Mouse (Mus musculus) liver, embryonic 16.5 days (tissue): ENCODE data around the gene Slc26a6. TPM values are rescaled to one million over a fixed set of nuclear protein-coding genes. Genes with fewer than 3 reads are reported as not detected.
A peak's percentile ranks its signal among the peaks of the same experiment; 100 is the strongest.

Experiments used
- ATAC-seq: fragments of 200-750 bp; cut with Nextera tagmentation; 2 replicates; pipeline ENCODE4 v1.8.0; 2017; ENCODE audit warnings: low read depth, mild to moderate bottlenecking, moderate number of reproducible peaks, moderate library complexity
- H3K27ac ChIP-seq: fragments of 300-500 bp; sonication (generic); 2 replicates; pipeline ENCODE4 v1.5.1; 2014; ENCODE audit warnings: mild to moderate bottlenecking, low read length
- H3K27me3 ChIP-seq: fragments of 300-500 bp; sonication (generic); 2 replicates; pipeline ENCODE4 v1.6.1; 2014; ENCODE audit warnings: low read depth, low read length, mixed read lengths; ENCODE audit not compliant: control insufficient read depth, insufficient read depth
- H3K36me3 ChIP-seq: fragments of 300-500 bp; sonication (generic); 2 replicates; pipeline ENCODE4 v1.6.1; 2014; ENCODE audit warnings: mild to moderate bottlenecking; ENCODE audit not compliant: control insufficient read depth, insufficient read depth
- H3K4me1 ChIP-seq: fragments of 300-500 bp; sonication (generic); 2 replicates; pipeline ENCODE4 v1.6.1; 2014; ENCODE audit warnings: low read depth, low read length, mixed read lengths; ENCODE audit not compliant: control insufficient read depth
- H3K4me2 ChIP-seq: fragments of 300-500 bp; sonication (generic); 2 replicates; pipeline ENCODE4 v1.6.1; 2014; ENCODE audit warnings: low read depth, low read length, mixed read lengths
- H3K4me3 ChIP-seq: fragments of 300-500 bp; sonication (generic); 2 replicates; pipeline ENCODE4 v1.5.1; 2014; ENCODE audit warnings: low read depth, mild to moderate bottlenecking, low read length
- H3K9ac ChIP-seq: fragments of 300-500 bp; sonication (generic); 2 replicates; pipeline ENCODE4 v1.6.1; 2014; ENCODE audit warnings: low read depth, low read length
- H3K9me3 ChIP-seq: fragments of 300-500 bp; sonication (generic); replicated peaks from 2 replicates; pipeline ENCODE4 v1.6.1; 2016; ENCODE audit warnings: low read length; ENCODE audit not compliant: control insufficient read depth
- WGBS: fragments of 180-500 bp; shearing (Covaris S2); extraction: QIAGEN DNeasy Blood & Tissue Kit; methylation state at CpG from one replicate; pipeline ENCODE4 v1.1.7; 2014; ENCODE audit not compliant: insufficient replicate concordance; 5-methylcytosine and 5-hydroxymethylcytosine counted together
- polyA plus RNA-seq: library from polyadenylated mRNA; unstranded; fragments of >200 nt; fragmentation: Nextera tagmentation; extraction: Ambion mirVana; gene quantifications from 2 replicates; pipeline ENCODE4 v1.2.1, GENCODE M21; 2015

Slc26a6 gene
- polyA plus RNA-seq, 1 experiment from 2014 or later = 4.8 TPM

GRCm38 (mm10) chr9:108815557-108815956 lies 37.5 kb upstream of the Slc26a6 start:
- Histone ChIP-seq H3K27ac (no peak overlapping the region), H3K4me3 (no peak overlapping the region), H3K9ac (no peak overlapping the region), H3K27me3 (no peaks in the 10 kb centered on the region), H3K36me3 (peaks cover 4% of the 10 kb centered on the region; the same call in 1 of the 2 replicates), H3K9me3 (no peaks in the 10 kb centered on the region), H3K4me2 (no peak overlapping the region), H3K4me1 (no peaks in the 10 kb centered on the region)
- ATAC-seq = no peak
- WGBS = 77% methylated on average over 7 of the region's 7 CpGs

- no peak overlapping the region for H3K4me2 ChIP-seq
- no peak overlapping the region for H3K9ac ChIP-seq
Measured at GRCm38 (mm10) chr9:108819495-108819894, 33.6 kb upstream of the Slc26a6 start.

GRCm38 (mm10) chr9:108820077-108820476 lies 33.0 kb upstream of the Slc26a6 start:
- 50% methylated on average over 5 of the region's 5 CpGs for WGBS
- H3K9ac ChIP-seq = no peak overlapping the region
- H3K27ac ChIP-seq = no peak overlapping the region
- H3K27me3 ChIP-seq = peaks cover 24% of the 10 kb centered on the region
- H3K4me3 ChIP-seq = no peak overlapping the region
- H3K9me3 ChIP-seq = no peaks in the 10 kb centered on the region; the same call in 1 of the 2 replicates
- ATAC-seq = no peak
- H3K4me1 ChIP-seq = no peaks in the 10 kb centered on the region
- H3K4me2 ChIP-seq = no peak overlapping the region
- H3K36me3 ChIP-seq = no peaks in the 10 kb centered on the region

More at GRCm38 (mm10) chr9:108819495-108819894, 33.6 kb upstream of the Slc26a6 start:
- Histone ChIP-seq H3K27me3 (peaks cover 18% of the 10 kb centered on the region), H3K27ac (no peak overlapping the region), H3K36me3 (no peaks in the 10 kb centered on the region; the same call in 1 of the 2 replicates), H3K4me3 (no peak overlapping the region), H3K9me3 (no peaks in the 10 kb centered on the region), H3K4me1 (no peaks in the 10 kb centered on the region)
- WGBS = 43% methylated on average over 3 of the region's 3 CpGs
- no peak for ATAC-seq

- Histone ChIP-seq H3K27ac (no peak overlapping the region), H3K9ac (no peak overlapping the region), H3K9me3 (no peaks in the 10 kb centered on the region; the same call in 1 of the 2 replicates), H3K36me3 (no peaks in the 10 kb centered on the region), H3K27me3 (peaks cover 65% of the 10 kb centered on the region), H3K4me3 (no peak overlapping the region), H3K4me2 (no peak overlapping the region), H3K4me1 (peaks cover 9% of the 10 kb centered on the region)
- ATAC-seq = no peak
- WGBS = 5% methylated on average over 25 of the region's 25 CpGs
Measured at GRCm38 (mm10) chr9:108824144-108824685, 28.9 kb upstream of the Slc26a6 start.

GRCm38 (mm10) chr9:108824755-108825413 lies 28.2 kb upstream of the Slc26a6 start:
- Histone ChIP-seq H3K36me3 (no peaks in the 10 kb centered on the region), H3K4me1 (peaks cover 9% of the 10 kb centered on the region), H3K9me3 (no peaks in the 10 kb centered on the region; the same call in 1 of the 2 replicates), H3K9ac (no peak overlapping the region), H3K4me3 (no peak overlapping the region), H3K27me3 (peaks cover 72% of the 10 kb centered on the region), H3K27ac (no peak overlapping the region), H3K4me2 (no peak overlapping the region)
- ATAC-seq = no peak
- WGBS = 4% methylated on average over 31 of the region's 31 CpGs

GRCm38 (mm10) chr9:108825820-108826699 lies 27.0 kb upstream of the Slc26a6 start, which contains the start of gene Celsr3:
TSS of gene Celsr3 (plus strand) at chr9:108826320.
- H3K4me1 ChIP-seq = peaks cover 9% of the 10 kb centered on the region
- no peaks in the 10 kb centered on the region for H3K36me3 ChIP-seq
- peak within 1 kb of the TSS; percentile 72 for H3K4me2 ChIP-seq
- H3K9ac ChIP-seq = no peak within 1 kb of the TSS
- ATAC-seq = 0 out of 2 replicates have a peak, but pooled peaks have one; percentile 25
- H3K4me3 ChIP-seq = peak within 1 kb of the TSS; percentile 46
- no peaks in the 10 kb centered on the region; the same call in 1 of the 2 replicates for H3K9me3 ChIP-seq
- no peak within 1 kb of the TSS for H3K27ac ChIP-seq
- peaks cover 79% of the 10 kb centered on the region for H3K27me3 ChIP-seq
- WGBS = 4% methylated on average over 60 of the region's 70 CpGs

- H3K4me2 ChIP-seq = peak overlapping the region; percentile 72
- 2% methylated on average over 39 of the region's 39 CpGs for WGBS
- no peaks in the 10 kb centered on the region for H3K36me3 ChIP-seq
- H3K9ac ChIP-seq = no peak overlapping the region
- ATAC-seq = peak; percentile 61
- no peaks in the 10 kb centered on the region; the same call in 1 of the 2 replicates for H3K9me3 ChIP-seq
- H3K27me3 ChIP-seq = peaks cover 87% of the 10 kb centered on the region
- H3K4me1 ChIP-seq = peaks cover 16% of the 10 kb centered on the region
- H3K27ac ChIP-seq = no peak overlapping the region
- peak overlapping the region; percentile 46 for H3K4me3 ChIP-seq
Measured at GRCm38 (mm10) chr9:108826700-108827340, 26.3 kb upstream of the Slc26a6 start.

GRCm38 (mm10) chr9:108827454-108827853 lies 25.6 kb upstream of the Slc26a6 start:
- Histone ChIP-seq H3K4me2 (peak overlapping the region; percentile 72), H3K36me3 (no peaks in the 10 kb centered on the region), H3K27ac (no peak overlapping the region), H3K27me3 (peaks cover 93% of the 10 kb centered on the region), H3K9me3 (no peaks in the 10 kb centered on the region; the same call in 1 of the 2 replicates), H3K9ac (no peak overlapping the region), H3K4me1 (peaks cover 21% of the 10 kb centered on the region), H3K4me3 (peak overlapping the region; percentile 46)
- WGBS = 7% methylated on average over 34 of the region's 34 CpGs
- no peak for ATAC-seq
